Mouse (Mus musculus) stomach, postnatal 0 days (tissue): ENCODE data around the gene Prss27.

Source experiments
- CTCF ChIP-seq: IDR thresholded peaks from 2 replicates; pipeline ENCODE4 v1.5.1; 2016; ENCODE audit warnings: antibody characterized with exemption, low read depth, mild to moderate bottlenecking, moderate library complexity
- EP300 ChIP-seq: optimal IDR thresholded peaks from 2 replicates; pipeline ENCODE3; 2016; ENCODE audit warnings: antibody characterized with exemption

- no peak for TF ChIP-seq CTCF
- TF ChIP-seq EP300, result no peak
Observed at GRCm38 (mm10) chr17:24014433-24014965, 23.4 kb upstream of the Prss27 start.
